Mouse (Mus musculus) heart, embryonic 14.5 days (tissue): ENCODE measurements around the gene Ppfia3. TPM values are rescaled to one million over a fixed set of nuclear protein-coding genes. Genes with fewer than 3 reads are reported as not detected.

Experiments
- ATAC-seq: fragments of 200-750 bp; cut with Nextera tagmentation; 2 replicates; pipeline ENCODE4 v1.8.0; 2017; ENCODE audit warnings: low read depth, moderate TSS enrichment; ENCODE audit not compliant: insufficient number of reproducible peaks, insufficient read depth, low FRiP score
- H3K27ac ChIP-seq, 2 experiments: fragments of 200-500 bp in 1 of 2; fragments of 300-500 bp in 1 of 2; sonication (generic) in 1 of 2; replicated peaks in 1 of 2; 2 replicates each; pipeline ENCODE4 v1.5.1; 2012 to 2014; ENCODE audit warnings: low read depth in 2 of 2, low read length in 2 of 2, control low read depth in 1 of 2, mild to moderate bottlenecking in 1 of 2, mixed read lengths in 1 of 2; ENCODE audit not compliant: control insufficient read depth in 1 of 2, insufficient read depth in 1 of 2
- H3K27me3 ChIP-seq: fragments of 300-500 bp; sonication (generic); 2 replicates; pipeline ENCODE4 v1.6.1; 2014; ENCODE audit warnings: mild to moderate bottlenecking, low read length, control low read depth; ENCODE audit not compliant: control insufficient read depth, insufficient read depth
- H3K36me3 ChIP-seq: fragments of 300-500 bp; sonication (generic); 2 replicates; pipeline ENCODE4 v1.6.1; 2014; ENCODE audit warnings: mild to moderate bottlenecking, control low read depth, low read length, mixed read lengths; ENCODE audit not compliant: control insufficient read depth, insufficient read depth
- H3K4me1 ChIP-seq, 2 experiments: fragments of 200-500 bp in 1 of 2; fragments of 300-500 bp in 1 of 2; sonication (generic) in 1 of 2; 2 replicates each; pipeline ENCODE4 v1.6.1; 2012 to 2014; ENCODE audit warnings: low read length in 2 of 2, control low read depth in 1 of 2, mixed read lengths in 1 of 2; ENCODE audit not compliant: control insufficient read depth in 2 of 2, insufficient read depth in 2 of 2
- H3K4me2 ChIP-seq: fragments of 300-500 bp; sonication (generic); 2 replicates; pipeline ENCODE4 v1.6.1; 2014; ENCODE audit warnings: mild to moderate bottlenecking, low read length
- H3K4me3 ChIP-seq, 2 experiments: fragments of 200-500 bp in 1 of 2; fragments of 300-500 bp in 1 of 2; sonication (generic) in 1 of 2; 2 replicates each; pipeline ENCODE4 v1.5.1; 2012 to 2014; ENCODE audit warnings: low read length in 2 of 2, mild to moderate bottlenecking in 2 of 2, control low read depth in 1 of 2, low read depth in 1 of 2, moderate library complexity in 1 of 2; ENCODE audit not compliant: control insufficient read depth in 1 of 2, insufficient read depth in 1 of 2
- H3K9ac ChIP-seq: fragments of 300-500 bp; sonication (generic); 2 replicates; pipeline ENCODE4 v1.6.1; 2014; ENCODE audit warnings: mild to moderate bottlenecking, low read length
- H3K9me3 ChIP-seq: fragments of 300-500 bp; sonication (generic); 2 replicates; pipeline ENCODE4 v1.6.1; 2016; ENCODE audit warnings: low read length, control low read depth; ENCODE audit not compliant: control insufficient read depth
- WGBS: fragments of 180-500 bp; shearing (Covaris S2); extraction: QIAGEN DNeasy Blood & Tissue Kit; methylation state at CpG from one replicate; pipeline ENCODE4 v1.1.7; 2014; 5-methylcytosine and 5-hydroxymethylcytosine counted together
- polyA plus RNA-seq: library from polyadenylated mRNA; unstranded; fragments of >200 nt; fragmentation: Nextera tagmentation; extraction: Ambion mirVana; gene quantifications from 2 replicates; pipeline ENCODE4 v1.2.1, GENCODE M21; 2014

The Ppfia3 gene
- polyA plus RNA-seq, 1 experiment from 2014 or later = 2.7 TPM

- Histone ChIP-seq H3K9me3 (no peaks in the 10 kb centered on the region), H3K4me2 (peak within 1 kb of the TSS; percentile 89), H3K4me1 (peaks cover 47 to 62% of the 10 kb centered on the region in 2 experiments), H3K36me3 (no peaks in the 10 kb centered on the region), H3K4me3 (peak within 1 kb of the TSS in 1 of 2 experiments; percentile 73; a peak in 3 of 4 replicates), H3K27me3 (no peaks in the 10 kb centered on the region; the same call in 1 of the 2 replicates), H3K9ac (peak within 1 kb of the TSS; percentile 89), H3K27ac (peak within 1 kb of the TSS; percentile 93 to 94)
- ATAC-seq = peak; percentile 40; the same call in 1 of the 2 replicates
- WGBS = 15% methylated on average over 5 of the region's 5 CpGs
Measured at GRCm38 (mm10) chr7:45335056-45335455, 31.8 kb downstream of the Ppfia3 start, which contains the start of gene Hrc. TSS of gene Hrc (plus strand) at chr7:45335290.

DNA sequence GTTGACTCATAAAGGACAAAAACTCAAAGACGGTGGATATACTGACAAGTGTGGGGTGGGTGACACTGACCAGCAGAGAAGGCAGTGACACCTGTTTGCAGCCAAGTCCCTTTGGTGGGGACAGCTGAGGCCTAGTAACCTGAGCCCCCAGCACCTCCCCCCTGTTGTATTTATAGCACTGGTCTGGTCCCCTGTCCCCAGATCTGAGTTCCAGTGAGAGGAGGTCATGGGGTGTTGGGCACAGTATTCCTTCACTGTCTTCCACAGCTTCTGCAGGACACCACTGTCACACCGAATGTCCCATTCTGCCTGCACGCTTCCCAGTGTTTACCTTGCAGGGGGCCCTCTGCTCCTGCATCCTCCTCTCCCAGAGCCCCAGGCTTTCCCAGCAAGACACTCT is 32.2 kb downstream of the Ppfia3 start:
- no peaks in the 10 kb centered on the region for H3K9me3 ChIP-seq
- H3K9ac ChIP-seq = peak overlapping the region; percentile 89
- H3K4me1 ChIP-seq = peaks cover 45 to 61% of the 10 kb centered on the region in 2 experiments
- 8% methylated on average over 3 of the region's 3 CpGs for WGBS
- peak overlapping the region in 1 of 2 experiments; percentile 24; a peak in 2 of 4 replicates for H3K4me3 ChIP-seq
- peak overlapping the region; percentile 89 for H3K4me2 ChIP-seq
- H3K27ac ChIP-seq = peak overlapping the region; percentile 93 to 94
- H3K36me3 ChIP-seq = no peaks in the 10 kb centered on the region
- ATAC-seq = peak; percentile 19; the same call in 1 of the 2 replicates
- H3K27me3 ChIP-seq = no peaks in the 10 kb centered on the region; the same call in 1 of the 2 replicates

GRCm38 (mm10) chr7:45333431-45333982 is 33.3 kb downstream of the Ppfia3 start, which contains the start of gene Trpm4:
TSS of gene Trpm4 (minus strand) at chr7:45333780.
- H3K9me3 ChIP-seq = no peaks in the 10 kb centered on the region
- H3K36me3 ChIP-seq = no peaks in the 10 kb centered on the region
- under 1% methylated on average over 38 of the region's 38 CpGs for WGBS
- peak; percentile 56 for ATAC-seq
- peak within 1 kb of the TSS; percentile 89 for H3K4me2 ChIP-seq
- H3K4me1 ChIP-seq = peaks cover 40 to 61% of the 10 kb centered on the region in 2 experiments
- H3K27ac ChIP-seq = peak within 1 kb of the TSS; percentile 93 to 94
- H3K4me3 ChIP-seq = peak within 1 kb of the TSS; percentile 73 to 75
- H3K27me3 ChIP-seq = no peaks in the 10 kb centered on the region; the same call in 1 of the 2 replicates
- H3K9ac ChIP-seq = peak within 1 kb of the TSS; percentile 89

GRCm38 (mm10) chr7:45332685-45333425 is 34.0 kb downstream of the Ppfia3 start:
- H3K36me3 ChIP-seq = no peaks in the 10 kb centered on the region
- ATAC-seq = peak; percentile 56
- no peaks in the 10 kb centered on the region for H3K9me3 ChIP-seq
- 3% methylated on average over 21 of the region's 22 CpGs for WGBS
- peak overlapping the region; percentile 89 for H3K9ac ChIP-seq
- peaks cover 34 to 56% of the 10 kb centered on the region in 2 experiments for H3K4me1 ChIP-seq
- peak overlapping the region; percentile 89 for H3K4me2 ChIP-seq
- peak overlapping the region; percentile 83 to 94 for H3K27ac ChIP-seq
- H3K4me3 ChIP-seq = peak overlapping the region; percentile 73 to 75
- no peaks in the 10 kb centered on the region; the same call in 1 of the 2 replicates for H3K27me3 ChIP-seq

DNA sequence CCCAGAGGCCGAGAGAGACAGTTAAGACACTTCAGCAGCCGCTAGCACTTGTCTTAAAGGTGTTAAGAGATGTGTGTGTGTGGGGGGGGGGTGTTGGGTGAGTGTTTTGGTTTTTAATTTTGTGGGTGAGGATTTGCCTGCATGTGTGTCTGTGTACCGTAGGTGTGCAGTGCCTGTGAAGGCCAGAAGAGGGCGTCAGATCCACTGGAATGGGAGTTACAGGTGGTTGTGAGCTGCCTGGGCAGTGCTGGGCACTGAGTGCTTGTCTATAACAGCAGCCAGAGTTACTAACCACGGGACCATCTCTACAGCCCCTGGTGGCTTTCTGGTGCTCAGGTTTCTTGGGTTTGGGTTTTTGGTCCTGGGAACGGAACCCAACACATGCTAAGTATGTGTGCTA is 35.3 kb downstream of the Ppfia3 start:
- Histone ChIP-seq H3K36me3 (peaks cover 13% of the 10 kb centered on the region), H3K27ac (no peak overlapping the region), H3K4me2 (no peak overlapping the region), H3K4me1 (peaks cover 28 to 45% of the 10 kb centered on the region in 2 experiments), H3K9me3 (no peaks in the 10 kb centered on the region), H3K9ac (no peak overlapping the region), H3K27me3 (no peaks in the 10 kb centered on the region), H3K4me3 (no peak overlapping the region)
- WGBS = 69% methylated on average over 6 of the region's 6 CpGs
- no peak for ATAC-seq

DNA sequence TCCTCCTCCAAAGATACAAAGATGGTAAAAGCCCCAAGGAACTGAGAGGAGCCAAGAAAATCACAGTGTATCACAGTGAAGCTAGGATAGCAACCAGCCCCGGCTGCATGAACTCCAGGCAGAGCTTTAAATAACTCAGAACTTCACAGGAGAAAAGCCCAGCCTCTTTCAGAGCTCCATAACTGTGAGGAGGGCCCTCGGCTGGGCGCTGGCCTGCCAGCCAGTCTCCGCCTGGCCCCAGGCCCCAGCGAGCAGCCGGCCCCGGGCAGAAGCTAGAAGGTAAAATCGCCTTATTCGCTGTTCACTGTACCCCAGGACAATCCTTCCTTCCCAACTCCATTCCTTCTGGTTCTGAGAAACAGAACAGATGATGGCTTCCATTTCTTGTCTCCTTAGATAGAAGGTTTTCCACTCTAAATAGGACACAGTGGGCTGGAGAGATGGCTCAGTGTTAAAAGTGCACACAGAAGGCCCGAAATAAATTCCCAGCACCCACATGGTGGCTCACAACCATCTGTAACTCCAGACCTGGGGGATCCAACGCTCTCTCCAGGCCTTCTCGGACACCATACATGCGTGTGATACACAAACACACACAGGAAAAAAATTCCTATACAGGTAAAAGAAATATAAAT is 37.9 kb downstream of the Ppfia3 start:
- Histone ChIP-seq H3K27me3 (no peaks in the 10 kb centered on the region), H3K9me3 (no peaks in the 10 kb centered on the region), H3K4me2 (peak overlapping the region; percentile 2), H3K36me3 (peaks cover 32% of the 10 kb centered on the region), H3K4me1 (peaks cover 13 to 29% of the 10 kb centered on the region in 2 experiments), H3K9ac (peak overlapping the region; percentile 18; the same call in 1 of the 2 replicates), H3K27ac (peak overlapping the region; percentile 69 to 94), H3K4me3 (no peak overlapping the region)
- ATAC-seq = no peak
- WGBS = 55% methylated on average over 13 of the region's 13 CpGs

GRCm38 (mm10) chr7:45325800-45326199 is 41.0 kb downstream of the Ppfia3 start:
- Histone ChIP-seq H3K4me3 (no peak overlapping the region), H3K4me2 (no peak overlapping the region), H3K27me3 (no peaks in the 10 kb centered on the region), H3K9me3 (no peaks in the 10 kb centered on the region), H3K9ac (no peak overlapping the region), H3K36me3 (peaks cover 55% of the 10 kb centered on the region), H3K27ac (no peak overlapping the region), H3K4me1 (peaks cover 3 to 11% of the 10 kb centered on the region in 2 experiments; a peak in 2 of 4 replicates)
- ATAC-seq = no peak
